Mouse (Mus musculus) ES-E14 (cell line): ENCODE measurements around the gene Syt12. TPM values are rescaled to one million over a fixed set of nuclear protein-coding genes. Genes with fewer than 3 reads are reported as not detected.
A peak's percentile ranks its signal among the peaks of the same experiment; 100 is the strongest.

Experiments used
- DNase-seq: peaks from one replicate; pipeline ENCODE4 v3.0.0-alpha.2; 2013; ENCODE audit warnings: low read depth, low spot score
- H3K27ac ChIP-seq: 2 replicates; pipeline ENCODE4 v1.5.1; 2012; ENCODE audit warnings: low read depth, mild to moderate bottlenecking, low read length, moderate library complexity, mixed read lengths; ENCODE audit not compliant: poor library complexity, insufficient read depth, severe bottlenecking
- H3K36me3 ChIP-seq: 2 replicates; pipeline ENCODE4 v1.6.1; 2012; ENCODE audit warnings: mild to moderate bottlenecking, low read length, moderate library complexity, mixed read lengths; ENCODE audit not compliant: control insufficient read depth, poor library complexity, insufficient read depth, severe bottlenecking
- H3K4me1 ChIP-seq, 2 experiments: fragments of 150-350 bp in 1 of 2; sonication (generic) in 1 of 2; 2 replicates each; pipeline ENCODE4 v1.6.1; 2012; ENCODE audit warnings: low read length in 2 of 2, mild to moderate bottlenecking in 1 of 2, mixed read lengths in 1 of 2; ENCODE audit not compliant: control insufficient read depth in 2 of 2, insufficient read depth in 2 of 2, poor library complexity in 1 of 2
- H3K4me3 ChIP-seq, 2 experiments: fragments of 150-350 bp in 1 of 2; sonication (generic) in 1 of 2; 2 replicates each; pipeline ENCODE4 v1.5.1; 2012; ENCODE audit warnings: low read length in 2 of 2, low read depth in 1 of 2, mild to moderate bottlenecking in 1 of 2, mixed read lengths in 1 of 2; ENCODE audit not compliant: insufficient read depth in 1 of 2, poor library complexity in 1 of 2, severe bottlenecking in 1 of 2
- H3K9ac ChIP-seq: 2 replicates; pipeline ENCODE4 v1.6.1; 2012; ENCODE audit warnings: low read depth, mild to moderate bottlenecking, low read length, mixed read lengths; ENCODE audit not compliant: poor library complexity, insufficient read depth, severe bottlenecking
- H3K9me3 ChIP-seq: fragments of 150-350 bp; sonication (generic); 2 replicates; pipeline ENCODE4 v1.6.1; 2012; ENCODE audit warnings: low read depth, mild to moderate bottlenecking, low read length; ENCODE audit not compliant: control insufficient read depth, insufficient read depth
- CHD2 ChIP-seq: IDR thresholded peaks from 2 replicates; pipeline ENCODE4 v1.6.1; 2014; ENCODE audit warnings: mild to moderate bottlenecking, low read depth, low read length, inconsistent platforms
- HCFC1 ChIP-seq: IDR thresholded peaks from 2 replicates; pipeline ENCODE4 v1.6.1; 2012; ENCODE audit warnings: low read length, inconsistent platforms, borderline replicate concordance; ENCODE audit not compliant: insufficient read depth
- MAFK ChIP-seq: IDR thresholded peaks from 2 replicates; pipeline ENCODE4 v1.6.1; 2014; ENCODE audit warnings: mild to moderate bottlenecking, low read depth, low read length, inconsistent platforms; ENCODE audit not compliant: insufficient read depth
- ZC3H11A ChIP-seq: IDR thresholded peaks from 2 replicates; pipeline ENCODE4 v1.6.1; 2012; ENCODE audit warnings: low read depth, mild to moderate bottlenecking, inconsistent platforms, low read length, borderline replicate concordance
- ZNF384 ChIP-seq: IDR thresholded peaks from 2 replicates; pipeline ENCODE4 v1.6.1; 2012; ENCODE audit warnings: low read depth, low read length, inconsistent platforms
- in situ Hi-C, 2 experiments: fragments of 600-800 bp; cut with MboI; formaldehyde crosslinking; loops; one replicate each; pipeline ENCODE4 v1.15.1; 2025; ENCODE audit warnings: low sequenced_read_pairs in 2 of 2, inconsistent platforms in 1 of 2; ENCODE audit not compliant: unreplicated experiment in 2 of 2
- total RNA-seq: library from RNA; depleted of rRNA; stranded (reverse); fragments of 300-350 nt; gene quantifications from 2 replicates; pipeline ENCODE4 v1.2.3, GENCODE M21; 2012

Gene Syt12
- total RNA-seq, 1 experiment, result 0.58 TPM

DNA sequence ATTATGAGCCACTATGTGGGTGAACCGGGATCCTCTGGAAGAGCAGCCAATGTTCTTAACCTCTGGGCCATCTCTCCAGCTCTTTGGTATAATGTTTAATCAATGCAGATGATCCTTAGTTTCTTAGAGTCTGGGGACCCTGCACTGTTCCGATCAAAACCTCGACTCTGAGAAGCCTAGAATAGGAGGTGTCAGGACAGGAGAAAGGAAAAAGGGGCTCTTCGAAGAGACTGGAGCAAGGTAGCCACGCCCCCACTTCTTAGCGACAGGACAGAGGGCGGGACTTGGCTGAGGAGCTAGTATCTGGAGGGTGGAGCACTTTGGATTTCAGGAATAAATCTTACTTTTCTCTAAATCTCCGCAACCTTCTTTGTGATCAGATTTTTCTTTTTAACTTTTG is 37.0 kb downstream of the Syt12 start:
- no peak for DNase-seq
- Histone ChIP-seq H3K27ac (no peak overlapping the region), H3K4me3 (peak overlapping the region; percentile 90 to 91), H3K9ac (peak overlapping the region; percentile 77), H3K4me1 (peaks cover 2 to 16% of the 10 kb centered on the region in 2 experiments; a peak in 2 of 4 replicates), H3K36me3 (peaks cover 3% of the 10 kb centered on the region; the same call in 1 of the 2 replicates), H3K9me3 (no peaks in the 10 kb centered on the region)
- no peak for TF ChIP-seq CHD2
- no peak for TF ChIP-seq ZNF384
- no peak for TF ChIP-seq ZC3H11A
- in situ Hi-C loops, result no loop called here

GRCm38 (mm10) chr19:4439161-4439801 is 38.0 kb downstream of the Syt12 start, which contains the start of gene Rhod:
Rhod (minus strand) TSS chr19:4439432.
- peaks cover 3% of the 10 kb centered on the region; the same call in 1 of the 2 replicates for H3K36me3 ChIP-seq
- H3K4me3 ChIP-seq, result peak within 1 kb of the TSS; percentile 90 to 91
- in situ Hi-C loops, result no loop called here
- H3K9me3 ChIP-seq, result no peaks in the 10 kb centered on the region
- H3K27ac ChIP-seq, result no peak within 1 kb of the TSS
- peaks cover 2 to 16% of the 10 kb centered on the region in 2 experiments; a peak in 2 of 4 replicates for H3K4me1 ChIP-seq
- H3K9ac ChIP-seq, result peak within 1 kb of the TSS; percentile 79
- no peak for DNase-seq
- TF ChIP-seq HCFC1, result no peak
- no peak for TF ChIP-seq CHD2
- TF ChIP-seq ZC3H11A, result no peak
- TF ChIP-seq ZNF384, result no peak
- TF ChIP-seq MAFK, result no peak

GRCm38 (mm10) chr19:4438791-4439160 is 38.5 kb downstream of the Syt12 start:
- H3K27ac ChIP-seq, result no peak overlapping the region
- peak overlapping the region; percentile 79 for H3K9ac ChIP-seq
- peaks cover 2 to 16% of the 10 kb centered on the region in 2 experiments; a peak in 2 of 4 replicates for H3K4me1 ChIP-seq
- DNase-seq, result no peak
- H3K9me3 ChIP-seq, result no peaks in the 10 kb centered on the region
- H3K4me3 ChIP-seq, result peak overlapping the region; percentile 90 to 91
- TF ChIP-seq HCFC1 (no peak), MAFK (no peak), CHD2 (no peak), ZC3H11A (no peak)
- in situ Hi-C loops, result no loop called here
- peaks cover 2% of the 10 kb centered on the region; the same call in 1 of the 2 replicates for H3K36me3 ChIP-seq

DNA sequence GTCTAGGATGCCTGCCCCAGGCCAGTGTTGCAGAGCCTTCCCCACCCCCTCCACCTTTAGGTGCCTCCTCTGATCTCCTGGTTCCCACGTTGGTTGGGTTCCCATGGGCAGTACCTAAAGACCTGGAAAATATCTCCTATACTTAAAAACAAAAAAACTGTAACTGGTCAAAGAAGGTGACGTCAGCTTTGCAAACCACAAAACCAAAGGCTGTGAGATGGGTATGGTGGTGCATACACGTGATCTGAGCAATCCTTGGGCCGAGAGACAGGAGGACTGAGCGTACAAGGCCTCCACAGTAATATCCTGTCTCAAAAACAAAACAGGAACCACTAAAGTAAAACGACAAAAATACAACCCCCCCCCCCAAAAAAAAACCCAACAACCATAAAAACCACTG is 39.4 kb downstream of the Syt12 start:
- TF ChIP-seq MAFK (no peak), CHD2 (no peak), ZC3H11A (no peak), HCFC1 (no peak), ZNF384 (no peak)
- Histone ChIP-seq H3K4me3 (no peak overlapping the region), H3K27ac (no peak overlapping the region), H3K36me3 (no peaks in the 10 kb centered on the region), H3K9me3 (no peaks in the 10 kb centered on the region), H3K4me1 (peaks cover 2 to 16% of the 10 kb centered on the region in 2 experiments; a peak in 2 of 4 replicates), H3K9ac (no peak overlapping the region)
- DNase-seq, result no peak
- in situ Hi-C loops, result no loop called here
